Mouse (Mus musculus): ENCODE data around the gene Abca7. TPM values are rescaled to one million over a fixed set of nuclear protein-coding genes. Genes with fewer than 3 reads are reported as not detected.
A peak's percentile ranks its signal among the peaks of the same experiment; 100 is the strongest.
"Not testable (repeated sequence)": the region's sequence is repeated elsewhere in the genome, so short reads cannot be mapped to it uniquely, and the experiment has no call there.

Gene Abca7
- total RNA-seq, 2 experiments from 2014 or later, result 20.2 to 20.3 TPM

GRCm38 (mm10) chr10:80021320-80021641 is 25.0 kb downstream of the Abca7 start:
- no peak for DNase-seq

- no peak for DNase-seq
Observed at GRCm38 (mm10) chr10:80022164-80022563, 25.9 kb downstream of the Abca7 start.

- no peak for DNase-seq
Observed at GRCm38 (mm10) chr10:80022806-80023205, 26.5 kb downstream of the Abca7 start.

GRCm38 (mm10) chr10:80023758-80024157 is 27.5 kb downstream of the Abca7 start:
- no peak for DNase-seq

GRCm38 (mm10) chr10:80024229-80025043 is 28.1 kb downstream of the Abca7 start:
- no peak for DNase-seq

GRCm38 (mm10) chr10:80025044-80025347 is 28.7 kb downstream of the Abca7 start:
- DNase-seq, result no peak

GRCm38 (mm10) chr10:80025463-80025862 is 29.2 kb downstream of the Abca7 start:
- no peak for DNase-seq

- no peak for DNase-seq
Observed at GRCm38 (mm10) chr10:80025889-80026288, 29.6 kb downstream of the Abca7 start.

- DNase-seq, result no peak
Observed at GRCm38 (mm10) chr10:80027681-80028520, 31.6 kb downstream of the Abca7 start.

- DNase-seq, result no peak
Observed at GRCm38 (mm10) chr10:80028521-80028846, 32.2 kb downstream of the Abca7 start.

GRCm38 (mm10) chr10:80030191-80030590 is 33.9 kb downstream of the Abca7 start:
- DNase-seq, result no peak

GRCm38 (mm10) chr10:80030736-80031135 is 34.4 kb downstream of the Abca7 start:
- DNase-seq, result no peak

- peak; percentile 80 to 86 for DNase-seq
Observed at GRCm38 (mm10) chr10:80032799-80033480, 36.6 kb downstream of the Abca7 start.

GRCm38 (mm10) chr10:80033511-80034391 is 37.5 kb downstream of the Abca7 start:
- peak; percentile 51 to 65 for DNase-seq

- DNase-seq, result no peak
Observed at GRCm38 (mm10) chr10:80035148-80035547, 38.9 kb downstream of the Abca7 start.

GRCm38 (mm10) chr10:80035686-80036085 is 39.4 kb downstream of the Abca7 start:
- no peak for DNase-seq

GRCm38 (mm10) chr10:80036832-80037231 is 40.5 kb downstream of the Abca7 start:
- DNase-seq, result no peak

GRCm38 (mm10) chr10:80039559-80039979 is 43.3 kb downstream of the Abca7 start, which contains the start of gene Polr2e:
TSS of gene Polr2e (minus strand) at chr10:80039795.
- DNase-seq, result peak; percentile 97

GRCm38 (mm10) chr10:80041409-80042060 is 45.2 kb downstream of the Abca7 start:
- DNase-seq, result not testable (repeated sequence)

GRCm38 (mm10) chr10:80044087-80044486 is 47.8 kb downstream of the Abca7 start:
- DNase-seq, result no peak

- not testable (repeated sequence) for DNase-seq
Observed at GRCm38 (mm10) chr10:80045364-80045763, 49.1 kb downstream of the Abca7 start.

All from adrenal gland, postnatal 36 days (tissue).